Mouse (Mus musculus): ENCODE data around the gene Tvp23b. TPM values are rescaled to one million over a fixed set of nuclear protein-coding genes. Genes with fewer than 3 reads are reported as not detected.

Gene Tvp23b
- 10 to 100 TPM; 15.2 to 21.1 TPM for total RNA-seq (2023)

DNA sequence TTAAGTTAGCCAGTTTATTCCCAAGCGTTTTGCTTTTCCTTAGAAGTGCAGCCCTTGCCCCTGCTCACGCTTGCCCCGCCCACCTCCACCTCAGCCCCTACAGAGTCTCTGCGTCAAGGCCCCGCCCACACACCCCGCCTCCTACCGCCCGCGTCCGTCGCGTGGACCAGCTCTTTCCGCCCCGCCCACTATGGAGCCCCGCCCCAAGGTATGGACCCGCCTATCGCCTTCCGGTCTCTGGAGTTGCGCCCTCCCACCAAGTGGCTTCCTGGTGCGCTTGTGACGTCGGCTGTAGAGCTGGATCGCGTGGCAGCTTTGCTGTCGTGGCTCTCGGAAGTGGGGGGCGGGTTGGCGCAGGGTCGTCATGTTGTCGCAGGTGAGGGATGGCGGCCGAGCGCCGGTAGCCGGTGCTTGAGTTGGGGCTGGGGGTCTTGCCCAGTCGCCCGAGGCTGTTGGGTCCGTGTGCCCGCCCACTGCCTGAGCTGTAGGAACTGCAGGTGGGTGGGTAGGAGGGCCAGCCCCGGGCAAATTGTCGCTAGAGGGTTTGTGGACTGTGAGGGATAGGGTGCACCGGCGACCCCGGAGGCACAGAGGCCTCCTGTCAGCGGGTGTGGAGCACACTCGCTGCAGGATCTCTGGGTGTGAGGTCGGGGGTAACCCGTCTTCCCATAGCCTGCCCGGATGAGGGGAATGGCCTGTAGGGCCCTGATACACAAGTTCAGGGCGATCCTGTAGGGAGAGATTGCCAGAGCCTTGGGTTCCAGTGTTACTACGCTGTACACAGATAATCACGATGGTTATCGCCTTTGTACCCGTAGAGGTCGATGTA, at the start of gene Tvp23b:
Gene Tvp23b (plus strand): TSS at position 236 of the 829 bp plus-strand sequence.

DNA sequence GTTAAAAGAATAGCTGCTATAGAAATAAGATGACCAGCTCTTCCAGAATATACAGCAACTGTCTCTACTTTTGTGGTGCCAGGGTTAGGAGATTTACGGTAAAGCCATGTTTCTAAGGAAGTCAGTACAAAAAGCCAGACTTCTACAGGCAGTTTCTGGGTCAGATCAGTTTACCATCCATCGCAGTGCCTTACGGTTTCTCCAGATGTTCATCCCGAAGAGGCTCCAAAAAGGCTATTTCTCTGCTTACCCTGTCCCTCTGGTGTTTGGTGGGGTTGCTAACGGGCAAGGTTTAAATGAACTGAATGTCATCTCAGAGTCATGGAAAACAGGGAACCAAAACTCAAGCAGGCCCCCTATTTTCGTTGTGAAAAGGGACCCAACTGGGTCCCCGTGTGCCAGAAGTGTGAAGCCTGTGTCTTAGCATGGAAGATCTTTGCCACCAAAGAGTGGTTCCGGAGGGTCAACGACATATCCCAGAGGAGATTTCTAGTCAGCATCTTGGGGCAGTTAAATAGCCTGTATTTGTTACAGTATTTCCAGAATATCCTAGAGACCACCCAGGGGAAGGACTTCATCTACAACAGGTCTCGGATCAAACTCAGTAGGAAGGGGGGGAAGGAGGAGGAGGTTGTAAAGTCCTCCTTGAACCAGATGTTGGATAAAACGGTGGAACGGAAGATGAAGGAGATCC, 32.1 kb upstream of the Tvp23b start, which contains the start of gene Fbxw10:
Gene Fbxw10 (plus strand): TSS at position 109 of the 694 bp plus-strand sequence.

DNA sequence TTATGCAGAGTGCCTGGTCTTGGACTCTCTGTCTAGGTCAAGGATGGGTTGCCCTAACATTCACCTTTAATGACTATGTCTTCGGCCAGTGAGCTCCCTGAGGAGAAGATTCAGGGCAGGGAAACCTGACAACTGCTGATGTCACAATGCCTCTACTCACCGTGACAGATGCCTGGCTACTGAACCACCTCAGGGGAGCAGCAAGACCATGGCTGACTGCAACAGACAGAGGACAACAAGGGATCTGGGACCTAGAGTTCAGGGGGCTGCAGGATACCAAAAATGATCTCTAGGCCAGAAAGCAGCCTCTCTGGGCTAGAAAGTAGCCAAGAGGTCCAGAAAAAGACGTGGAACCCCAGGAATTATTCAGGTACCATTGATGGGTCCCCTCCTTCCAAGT, 71.8 kb downstream of the Tvp23b start, which contains the start of gene Cdrt4:
Gene Cdrt4 (plus strand): TSS at position 182 of the 400 bp plus-strand sequence.

Other genes with a start within 250 kb of the Tvp23b start
- under 1 TPM; 0.64 to 0.80 TPM for gene Lrrc75a, start 230.9 kb upstream of the Tvp23b start, total RNA-seq (2023)
- 10 to 100 TPM; 26.2 to 30.5 TPM for gene Mmgt2, start 230.8 kb upstream of the Tvp23b start, total RNA-seq (2023)
- gene Zfp287, start 147.6 kb upstream of the Tvp23b start, total RNA-seq (2023) = 10 to 100 TPM; 15.0 to 17.8 TPM
- gene Gm10428, start 126.4 kb upstream of the Tvp23b start, total RNA-seq (2023) = not detected
- gene Zfp286, start 90.0 kb upstream of the Tvp23b start, total RNA-seq (2023) = 1 to 10 TPM; 4.2 to 4.4 TPM
- 1 to 10 TPM in 1 of 2 experiments, under 1 TPM in 1; 0.87 to 1.2 TPM for gene Trim16, start 59.2 kb upstream of the Tvp23b start, total RNA-seq (2023)
- gene Fbxw10, start 32.4 kb upstream of the Tvp23b start, total RNA-seq (2023) = 1 to 10 TPM; 4.8 to 8.7 TPM
- not detected for gene Cdrt4, start 71.7 kb downstream of the Tvp23b start, total RNA-seq (2023)
- gene Tekt3, start 182.2 kb downstream of the Tvp23b start, total RNA-seq (2023) = not detected
- gene Pmp22, start 249.5 kb downstream of the Tvp23b start, total RNA-seq (2023) = not detected

Measured in T-cell, adult 66 days (primary cell).